Mouse (Mus musculus) intestine, embryonic 16.5 days (tissue): ENCODE data around the gene Dcun1d2. TPM values are rescaled to one million over a fixed set of nuclear protein-coding genes. Genes with fewer than 3 reads are reported as not detected.

Experiments used
- ATAC-seq: fragments of 200-750 bp; cut with Nextera tagmentation; 2 replicates; pipeline ENCODE4 v1.8.0; 2017; ENCODE audit warnings: moderate TSS enrichment, moderate library complexity
- H3K27ac ChIP-seq: fragments of 300-500 bp; sonication (generic); 2 replicates; pipeline ENCODE4 v1.5.1; 2014; ENCODE audit warnings: mild to moderate bottlenecking, low read length
- H3K27me3 ChIP-seq: fragments of 300-500 bp; sonication (generic); replicated peaks from 2 replicates; pipeline ENCODE4 v1.6.1; 2014; ENCODE audit warnings: low read length, control low read depth, mixed read lengths; ENCODE audit not compliant: control insufficient read depth, insufficient read depth
- H3K36me3 ChIP-seq: fragments of 300-500 bp; sonication (generic); 2 replicates; pipeline ENCODE4 v1.6.1; 2014; ENCODE audit warnings: low read length, control low read depth; ENCODE audit not compliant: control insufficient read depth, insufficient read depth
- H3K4me1 ChIP-seq: fragments of 300-500 bp; sonication (generic); 2 replicates; pipeline ENCODE4 v1.6.1; 2014; ENCODE audit warnings: low read length, control low read depth, mixed read lengths; ENCODE audit not compliant: control insufficient read depth, insufficient read depth
- H3K4me2 ChIP-seq: fragments of 300-500 bp; sonication (generic); 2 replicates; pipeline ENCODE4 v1.6.1; 2014; ENCODE audit warnings: low read depth, low read length, control low read depth
- H3K4me3 ChIP-seq: fragments of 300-500 bp; sonication (generic); 2 replicates; pipeline ENCODE4 v1.5.1; 2014; ENCODE audit warnings: mild to moderate bottlenecking, low read length
- H3K9ac ChIP-seq: fragments of 300-500 bp; sonication (generic); 2 replicates; pipeline ENCODE4 v1.6.1; 2014; ENCODE audit warnings: low read depth, low read length
- H3K9me3 ChIP-seq: fragments of 300-500 bp; sonication (generic); 2 replicates; pipeline ENCODE4 v1.6.1; 2016; ENCODE audit warnings: low read length, control low read depth; ENCODE audit not compliant: control insufficient read depth
- WGBS: fragments of 180-500 bp; shearing (Covaris S2); extraction: QIAGEN DNeasy Blood & Tissue Kit; methylation state at CpG from one replicate; pipeline ENCODE4 v1.1.7; 2014; 5-methylcytosine and 5-hydroxymethylcytosine counted together
- polyA plus RNA-seq: library from polyadenylated mRNA; unstranded; fragments of >200 nt; fragmentation: Nextera tagmentation; extraction: Ambion mirVana; gene quantifications from 2 replicates; pipeline ENCODE4 v1.2.1, GENCODE M21; 2015

Gene Dcun1d2
- polyA plus RNA-seq, 1 experiment from 2014 or later: 17.7 TPM

GRCm38 (mm10) chr8:13276941-13277447 is 10.9 kb downstream of the Dcun1d2 start:
- 80% methylated on average over 5 of the region's 5 CpGs for WGBS
- Histone ChIP-seq H3K27me3 (no peaks in the 10 kb centered on the region), H3K27ac (no peak overlapping the region), H3K36me3 (no peaks in the 10 kb centered on the region), H3K9ac (no peak overlapping the region), H3K9me3 (no peaks in the 10 kb centered on the region), H3K4me1 (no peaks in the 10 kb centered on the region), H3K4me2 (no peak overlapping the region), H3K4me3 (no peak overlapping the region)
- ATAC-seq: no peak

- H3K4me2 ChIP-seq: no peak overlapping the region
- no peaks in the 10 kb centered on the region for H3K4me1 ChIP-seq
- H3K9ac ChIP-seq: no peak overlapping the region
- H3K27me3 ChIP-seq: no peaks in the 10 kb centered on the region
- H3K27ac ChIP-seq: no peak overlapping the region
- H3K9me3 ChIP-seq: no peaks in the 10 kb centered on the region
- 89% methylated on average over 5 of the region's 5 CpGs for WGBS
- peaks cover 9% of the 10 kb centered on the region; the same call in 1 of the 2 replicates for H3K36me3 ChIP-seq
- no peak overlapping the region for H3K4me3 ChIP-seq
- ATAC-seq: no peak
Measured at GRCm38 (mm10) chr8:13272834-13273233, 15.1 kb downstream of the Dcun1d2 start.

- H3K4me1 ChIP-seq: no peaks in the 10 kb centered on the region
- H3K4me2 ChIP-seq: no peak overlapping the region
- H3K9me3 ChIP-seq: no peaks in the 10 kb centered on the region
- no peak overlapping the region for H3K4me3 ChIP-seq
- no peak for ATAC-seq
- H3K9ac ChIP-seq: no peak overlapping the region
- WGBS: 72% methylated on average over 2 of the region's 2 CpGs
- no peak overlapping the region for H3K27ac ChIP-seq
- no peaks in the 10 kb centered on the region for H3K27me3 ChIP-seq
- H3K36me3 ChIP-seq: peaks cover 9% of the 10 kb centered on the region; the same call in 1 of the 2 replicates
Measured at GRCm38 (mm10) chr8:13267566-13267965, 20.4 kb downstream of the Dcun1d2 start.

GRCm38 (mm10) chr8:13263376-13263775 is 24.6 kb downstream of the Dcun1d2 start:
- no peaks in the 10 kb centered on the region for H3K27me3 ChIP-seq

GRCm38 (mm10) chr8:13254019-13254418 is 33.9 kb downstream of the Dcun1d2 start, which contains the start of gene Adprhl1:
Gene Adprhl1 (minus strand): TSS chr8:13254162.
- 33% methylated on average over 8 of the region's 8 CpGs for WGBS
- Histone ChIP-seq H3K36me3 (no peaks in the 10 kb centered on the region), H3K9me3 (no peaks in the 10 kb centered on the region), H3K4me3 (no peak within 1 kb of the TSS), H3K4me1 (peaks cover 8% of the 10 kb centered on the region), H3K9ac (no peak within 1 kb of the TSS), H3K4me2 (no peak within 1 kb of the TSS), H3K27ac (no peak within 1 kb of the TSS), H3K27me3 (no peaks in the 10 kb centered on the region)
- peak; percentile 62 for ATAC-seq

More at GRCm38 (mm10) chr8:13263376-13263775, 24.6 kb downstream of the Dcun1d2 start:
- ATAC-seq: no peak
- no peak overlapping the region for H3K9ac ChIP-seq
- H3K4me1 ChIP-seq: no peaks in the 10 kb centered on the region
- no peak overlapping the region for H3K4me2 ChIP-seq
- H3K27ac ChIP-seq: no peak overlapping the region
- WGBS: 73% methylated on average over 3 of the region's 3 CpGs
- H3K36me3 ChIP-seq: peaks cover 2% of the 10 kb centered on the region
- H3K9me3 ChIP-seq: no peaks in the 10 kb centered on the region
- no peak overlapping the region for H3K4me3 ChIP-seq

- no peak for ATAC-seq
- Histone ChIP-seq H3K4me1 (peaks cover 8% of the 10 kb centered on the region), H3K9ac (no peak overlapping the region), H3K4me2 (no peak overlapping the region), H3K27ac (no peak overlapping the region), H3K4me3 (no peak overlapping the region), H3K9me3 (no peaks in the 10 kb centered on the region), H3K27me3 (no peaks in the 10 kb centered on the region), H3K36me3 (no peaks in the 10 kb centered on the region)
- WGBS: 67% methylated on average over 5 of the region's 5 CpGs
Measured at GRCm38 (mm10) chr8:13253413-13253812, 34.5 kb downstream of the Dcun1d2 start.

GRCm38 (mm10) chr8:13252837-13253236 is 35.1 kb downstream of the Dcun1d2 start:
- Histone ChIP-seq H3K9me3 (no peaks in the 10 kb centered on the region), H3K4me3 (no peak overlapping the region), H3K4me2 (no peak overlapping the region), H3K27me3 (no peaks in the 10 kb centered on the region), H3K4me1 (peaks cover 8% of the 10 kb centered on the region), H3K9ac (no peak overlapping the region), H3K27ac (no peak overlapping the region), H3K36me3 (no peaks in the 10 kb centered on the region)
- ATAC-seq: no peak
- 84% methylated on average over 13 of the region's 13 CpGs for WGBS

- Histone ChIP-seq H3K9me3 (no peaks in the 10 kb centered on the region), H3K9ac (no peak overlapping the region), H3K4me1 (no peaks in the 10 kb centered on the region), H3K4me3 (no peak overlapping the region), H3K27me3 (no peaks in the 10 kb centered on the region), H3K27ac (no peak overlapping the region), H3K36me3 (no peaks in the 10 kb centered on the region), H3K4me2 (no peak overlapping the region)
- ATAC-seq: no peak
- WGBS: 89% methylated on average over 11 of the region's 11 CpGs
Measured at GRCm38 (mm10) chr8:13244343-13244880, 43.5 kb downstream of the Dcun1d2 start.

GRCm38 (mm10) chr8:13242985-13243870 is 44.7 kb downstream of the Dcun1d2 start:
- no peaks in the 10 kb centered on the region for H3K9me3 ChIP-seq
- no peaks in the 10 kb centered on the region for H3K4me1 ChIP-seq
- H3K27ac ChIP-seq: no peak overlapping the region
- H3K4me2 ChIP-seq: no peak overlapping the region
- no peak overlapping the region for H3K9ac ChIP-seq
- no peak for ATAC-seq
- no peak overlapping the region for H3K4me3 ChIP-seq
- 84% methylated on average over 10 of the region's 10 CpGs for WGBS
- H3K27me3 ChIP-seq: no peaks in the 10 kb centered on the region
- H3K36me3 ChIP-seq: no peaks in the 10 kb centered on the region
